Mouse (Mus musculus) frontal cortex, postnatal 36 days (tissue): ENCODE measurements around the gene Gpr68.

ENCODE experiments used
- DNase-seq, 2 experiments: peaks; one replicate each; pipeline ENCODE4 v3.0.0; 2022; ENCODE audit warnings: low spot score in 2 of 2

Gene Gpr68

GRCm38 (mm10) chr12:100907598-100908297 is at the start of gene Gpr68:
Gpr68 (minus strand) TSS chr12:100908198.
- peak in 1 of 2 experiments; percentile 18 for DNase-seq

GRCm38 (mm10) chr12:100957257-100957656 is 49.3 kb upstream of the Gpr68 start:
- no peak for DNase-seq

DNA sequence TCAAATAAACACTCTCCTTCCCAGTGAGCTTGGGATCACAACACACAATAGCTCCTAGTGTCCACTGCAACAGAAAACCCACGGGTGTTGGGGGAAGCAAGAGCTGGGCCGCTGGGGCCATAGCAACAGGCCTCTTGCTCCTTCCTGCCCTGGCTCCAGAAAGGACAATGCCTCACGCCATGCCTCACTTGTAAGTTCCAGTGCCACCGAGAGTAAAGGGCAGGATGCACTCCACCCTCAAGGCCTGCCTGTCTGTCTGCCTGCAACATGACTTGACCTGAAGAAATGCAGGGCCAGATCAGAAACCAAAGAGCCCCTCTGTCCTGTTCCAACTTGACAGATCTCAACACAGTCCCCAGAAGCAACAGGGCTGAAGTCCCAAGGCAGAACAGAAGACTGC is 48.8 kb upstream of the Gpr68 start:
- no peak for DNase-seq

DNA sequence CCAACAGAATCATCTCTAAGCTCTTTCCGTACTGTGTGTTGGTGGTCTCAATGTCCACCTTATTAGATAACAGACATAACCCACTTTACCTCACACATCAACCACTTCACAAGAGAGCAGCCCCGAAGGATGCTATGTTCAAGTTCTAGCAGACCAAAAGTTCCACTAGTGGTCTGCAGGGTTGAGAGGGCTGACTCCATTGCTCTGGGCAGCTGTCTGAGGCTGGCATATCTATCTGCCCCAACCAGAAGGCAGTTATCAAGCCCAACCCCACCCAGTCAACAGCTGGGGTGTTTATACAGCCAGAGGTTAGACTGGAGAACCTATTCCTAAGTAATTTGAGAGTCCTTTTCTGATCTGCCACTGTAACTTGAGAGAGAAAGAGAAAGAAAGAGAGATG is 48.0 kb upstream of the Gpr68 start:
- no peak for DNase-seq

- no peak for DNase-seq
Measured at GRCm38 (mm10) chr12:100953926-100954325, 45.9 kb upstream of the Gpr68 start.

- DNase-seq = peak; percentile 80 to 82
Measured at GRCm38 (mm10) chr12:100952193-100952931, 44.4 kb upstream of the Gpr68 start.

GRCm38 (mm10) chr12:100949146-100949545 is 41.1 kb upstream of the Gpr68 start:
- DNase-seq = no peak

- no peak for DNase-seq
Measured at GRCm38 (mm10) chr12:100948021-100948420, 40.0 kb upstream of the Gpr68 start.

GRCm38 (mm10) chr12:100945948-100946347 is 38.0 kb upstream of the Gpr68 start:
- no peak for DNase-seq

DNA sequence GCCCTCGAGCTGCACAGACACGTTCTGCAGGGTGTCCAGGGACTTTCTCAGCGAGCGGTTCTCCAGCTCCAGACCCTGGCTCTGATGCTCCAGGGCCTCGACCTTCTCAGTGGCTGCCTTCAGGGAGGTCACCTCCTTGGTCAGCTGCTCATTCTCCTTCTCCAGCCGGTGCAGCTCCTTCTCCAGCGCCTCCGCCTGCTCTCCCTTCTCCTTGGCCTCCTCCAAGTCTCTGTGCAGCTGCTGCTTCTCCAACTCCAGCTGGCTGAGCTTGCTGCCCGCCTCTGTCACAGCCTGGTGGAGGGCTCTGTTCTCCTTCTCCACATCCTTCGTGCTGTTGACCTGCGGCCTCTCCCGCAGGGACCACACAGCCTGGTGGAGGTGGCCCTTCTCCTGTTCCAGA is 37.5 kb upstream of the Gpr68 start:
- DNase-seq = no peak

DNA sequence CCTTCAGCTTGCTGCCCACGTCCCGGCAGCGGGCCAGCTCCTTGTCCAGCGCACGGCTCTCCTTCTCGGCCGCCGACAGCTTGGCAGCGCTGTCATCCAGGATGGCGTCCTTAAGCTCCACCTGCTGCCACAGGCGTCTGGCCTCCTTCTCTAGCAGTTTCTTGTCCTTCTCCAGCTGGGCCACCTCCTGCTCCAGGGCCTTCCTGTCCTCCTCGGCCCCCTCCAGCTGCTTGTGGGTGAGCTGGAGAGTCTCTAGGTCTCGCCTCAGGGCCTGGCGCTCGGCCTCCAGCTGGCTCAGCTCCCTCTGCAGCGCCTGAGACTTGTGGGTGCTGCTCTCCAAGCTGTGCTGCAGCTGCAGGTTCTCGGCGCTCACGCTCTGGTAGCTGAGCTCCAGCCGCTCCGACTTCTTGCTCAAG is 36.9 kb upstream of the Gpr68 start:
- DNase-seq = no peak

GRCm38 (mm10) chr12:100943146-100943545 is 35.1 kb upstream of the Gpr68 start:
- DNase-seq = no peak

DNA sequence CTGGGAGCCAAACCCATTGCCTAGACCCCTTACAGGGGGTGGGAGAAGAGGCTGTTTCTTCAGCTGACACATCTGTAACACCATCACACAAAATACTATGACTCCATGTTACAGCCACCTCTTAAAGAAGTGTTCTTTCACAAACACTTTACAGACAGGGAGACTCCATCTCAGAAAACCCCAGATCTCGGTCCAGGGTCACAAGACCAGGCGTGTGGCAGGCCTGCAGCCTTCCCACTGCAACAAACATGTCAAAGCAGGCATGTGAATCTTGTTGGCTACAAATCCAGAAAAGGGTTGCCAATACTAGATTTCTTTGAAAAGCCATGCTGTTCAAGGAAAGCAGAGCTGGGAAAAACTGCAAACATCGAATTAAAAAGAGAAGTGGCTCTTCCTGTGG is 33.4 kb upstream of the Gpr68 start:
- no peak for DNase-seq

DNA sequence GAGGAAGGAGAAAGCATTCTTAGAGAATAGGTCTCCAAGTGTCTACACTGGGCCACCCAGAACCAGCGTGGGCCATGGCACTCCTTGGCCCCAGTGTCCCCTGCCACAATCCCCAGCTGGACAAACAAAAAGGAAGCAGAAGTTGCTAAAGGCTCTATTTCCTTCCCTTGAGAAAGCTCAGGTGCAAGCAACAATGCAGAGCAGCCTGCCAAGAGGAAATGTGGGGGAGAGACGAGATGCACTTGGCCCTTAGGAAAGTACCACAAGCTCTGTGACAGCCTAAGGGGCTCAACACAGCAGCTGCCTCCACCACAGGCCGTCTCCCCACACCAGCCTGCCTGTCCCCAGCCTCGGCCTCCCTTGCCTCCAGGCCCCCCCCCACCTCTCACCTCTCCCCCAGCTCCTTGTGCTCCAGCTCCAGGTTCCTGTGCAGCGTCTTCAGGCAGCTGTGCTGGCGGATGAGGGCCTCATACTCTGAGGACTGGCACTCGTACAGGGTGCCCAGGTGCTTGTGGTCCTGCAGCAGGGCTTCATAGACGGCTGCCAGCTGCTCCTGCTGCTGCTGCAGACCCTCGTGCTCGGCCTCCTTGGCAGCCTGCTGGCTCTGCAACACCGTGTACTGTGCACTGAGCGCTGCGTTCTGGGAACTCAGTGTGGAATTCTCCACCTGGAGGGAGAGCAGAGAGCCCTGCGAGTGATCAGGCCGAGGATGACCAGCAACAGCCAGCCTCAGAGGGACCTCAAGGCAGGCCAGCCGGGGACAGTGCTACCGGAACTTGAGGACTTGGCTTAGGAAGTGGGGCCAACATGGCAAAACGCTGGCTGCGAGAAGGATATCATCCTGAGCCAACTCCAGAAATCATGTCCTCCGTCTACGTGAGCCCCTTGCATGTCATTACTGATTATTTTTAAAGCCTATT is 29.7 kb upstream of the Gpr68 start:
- no peak for DNase-seq

GRCm38 (mm10) chr12:100936737-100937136 is 28.7 kb upstream of the Gpr68 start:
- DNase-seq = no peak

DNA sequence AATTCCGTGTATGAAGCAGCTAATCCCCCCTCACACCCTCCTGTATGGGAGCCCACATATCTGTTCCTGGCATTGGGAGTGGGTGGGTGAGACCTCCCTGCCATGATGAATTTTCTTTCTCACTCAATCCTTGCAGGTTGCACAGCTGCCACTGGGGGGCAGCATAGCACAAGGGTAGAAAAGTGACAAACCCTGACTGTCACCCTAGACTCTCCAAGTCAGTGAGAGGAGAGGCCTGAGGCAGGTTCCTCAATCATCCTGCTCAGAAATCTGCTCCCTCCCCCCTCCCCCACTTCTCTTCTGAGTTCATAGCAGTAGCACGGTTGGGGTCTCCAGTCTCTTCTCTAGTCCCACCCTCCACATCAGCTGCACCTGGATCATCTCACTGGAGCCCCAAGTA is 28.1 kb upstream of the Gpr68 start:
- peak; percentile 78 to 84 for DNase-seq

GRCm38 (mm10) chr12:100934796-100935195 is 26.8 kb upstream of the Gpr68 start:
- DNase-seq = no peak

GRCm38 (mm10) chr12:100931653-100932052 is 23.7 kb upstream of the Gpr68 start:
- DNase-seq = no peak

DNA sequence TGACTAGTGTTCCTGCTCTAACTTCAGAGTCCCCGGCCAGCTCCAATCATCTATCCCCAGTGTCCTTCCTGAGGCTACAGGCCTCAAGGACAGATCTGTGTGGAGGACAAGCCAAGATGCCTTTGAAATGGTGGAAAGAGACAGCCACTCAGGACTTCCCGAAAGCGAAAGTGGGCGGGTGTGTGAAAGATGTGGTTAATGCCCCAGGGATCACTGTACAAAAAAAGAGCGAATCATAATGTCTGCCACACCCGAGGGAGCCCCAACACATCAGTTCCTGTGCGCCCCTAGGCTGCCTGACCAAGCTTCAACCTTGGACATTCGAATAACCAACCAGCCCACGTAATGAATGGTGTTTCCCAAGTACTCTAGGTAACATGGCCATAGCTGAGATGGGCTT is 20.3 kb upstream of the Gpr68 start:
- DNase-seq = no peak

DNA sequence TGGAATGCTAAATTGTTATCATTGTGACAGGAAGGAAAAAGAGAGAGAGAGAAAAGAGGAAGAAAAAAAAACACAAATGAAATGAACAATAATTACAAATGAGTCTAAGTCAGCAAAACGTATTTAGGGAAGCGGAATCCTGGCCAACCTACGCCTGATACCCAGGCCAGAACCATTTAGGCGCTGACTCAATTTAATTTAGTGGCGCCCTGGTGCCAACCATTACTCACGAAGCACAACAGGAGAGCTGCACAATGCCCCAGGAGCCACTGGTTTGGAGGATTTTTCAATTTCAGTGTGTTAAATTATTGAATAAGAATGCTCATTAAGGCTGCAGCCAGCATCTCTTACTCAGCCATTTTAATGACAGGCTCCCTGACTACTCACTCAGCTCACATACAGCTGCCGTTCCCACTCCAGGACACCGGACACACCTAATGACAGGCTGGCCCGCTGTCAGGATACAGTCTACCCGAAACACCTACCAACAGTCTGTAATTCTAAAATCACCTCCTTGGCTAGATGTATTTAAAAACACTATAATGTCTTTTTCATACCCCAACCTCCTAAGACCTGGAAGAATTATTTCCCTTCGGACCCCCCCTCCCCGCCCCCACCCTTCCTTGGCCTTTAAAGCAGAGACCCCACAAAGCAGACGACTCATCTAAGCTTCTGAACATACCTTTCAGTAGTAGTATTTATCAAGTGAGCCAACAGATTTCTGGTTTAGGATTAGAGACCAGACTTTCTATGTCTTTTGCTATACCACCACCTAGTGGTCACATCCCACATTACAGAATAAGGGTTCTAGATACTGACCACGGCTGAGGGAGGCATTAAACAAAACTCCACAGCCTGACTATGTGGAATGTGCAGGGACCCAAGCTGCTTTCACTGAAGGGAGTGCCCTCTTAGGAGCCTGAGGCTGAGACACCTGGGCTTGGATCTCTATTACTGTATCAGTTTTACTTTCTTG is 17.9 kb upstream of the Gpr68 start:
- DNase-seq = peak; percentile 40 to 77
